Comparison of ENCODE assay signal across 19 mouse cellular contexts in the genomic region with DNA sequence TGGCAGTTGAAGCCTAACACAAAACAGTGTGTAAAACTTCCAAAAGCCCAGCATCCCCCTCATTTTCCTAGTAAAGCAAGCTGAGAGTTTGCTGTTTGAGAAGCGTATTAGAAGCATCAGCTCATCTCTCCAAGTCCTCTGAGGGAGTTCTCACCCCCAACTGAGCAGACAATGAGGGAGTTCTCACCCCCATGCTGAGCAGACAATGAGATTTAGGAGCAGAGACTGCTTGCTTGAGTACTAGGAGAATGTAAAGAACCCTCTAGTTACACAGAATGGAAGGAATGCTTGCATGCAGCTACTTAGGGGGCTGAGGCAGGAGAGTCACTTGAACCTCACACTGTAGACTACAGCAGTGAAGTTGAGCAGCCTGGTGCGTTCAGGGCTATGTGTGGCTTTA. TPM values are rescaled to one million over a fixed set of nuclear protein-coding genes. Genes with fewer than 3 reads are reported as not detected.
DNase-seq lines count a peak whose midpoint lies in the region; ATAC-seq lines count a peak whose summit lies in the region.
"Had no signal": no experiment of that assay in that cellular context is flagged by ENCODE, and none has a peak within 500 bp of the region (broad histone marks: within the 10 kb centered on the region; RNA-seq: fewer than 3 reads in every experiment).

No protein-coding gene starts in this region.

- peak; percentile 44 for DNase-seq in midbrain, embryonic 11.5 days (ENCODE audit: low spot score, missing footprints)
- peak; percentile 70 for DNase-seq in R1 (ENCODE audit: low read depth, low spot score)
- no peak for DNase-seq in Muller cell, postnatal 12 days (ENCODE audit: inconsistent ontology term)
- DNase-seq in urinary bladder, postnatal 25 days (ENCODE audit: low spot score), result no peak
- DNase-seq: adrenal gland, adult 2 months; adrenal gland, postnatal 10 days; adrenal gland, postnatal 25 days; cerebellum, adult 11 months; cerebellum, adult 18-20 months; cerebellum, adult 9-10 months; cerebellum, postnatal 10 days; cerebellum, postnatal 25 days; forebrain, postnatal 0 days had no signal

- 72% methylated on average over 2 of the region's 2 CpGs for WGBS in midbrain, embryonic 11.5 days
- 78% methylated on average over 2 of the region's 2 CpGs for WGBS in midbrain, embryonic 16.5 days

- no peaks in the 10 kb centered on the region for H3K27me3 ChIP-seq in midbrain, embryonic 11.5 days (ENCODE audit: control insufficient read depth, insufficient read depth, low read length)
- no peaks in the 10 kb centered on the region for H3K27me3 ChIP-seq in midbrain, embryonic 16.5 days (ENCODE audit: control insufficient read depth, insufficient read depth, low read depth, low read length)
- H3K27me3 ChIP-seq: embryonic facial prominence, embryonic 12.5 days; forebrain, embryonic 13.5 days; forebrain, embryonic 15.5 days had no signal

- no peak overlapping the region for H3K4me2 ChIP-seq in midbrain, embryonic 11.5 days
- H3K4me2 ChIP-seq in midbrain, embryonic 16.5 days (ENCODE audit: low read length), result no peak overlapping the region
- H3K4me2 ChIP-seq: embryonic facial prominence, embryonic 12.5 days; forebrain, embryonic 13.5 days; forebrain, embryonic 15.5 days had no signal

- no peak overlapping the region for H3K9ac ChIP-seq in midbrain, embryonic 11.5 days (ENCODE audit: low read length)
- no peak overlapping the region for H3K9ac ChIP-seq in midbrain, embryonic 16.5 days (ENCODE audit: low read depth, low read length)
- H3K9ac ChIP-seq: embryonic facial prominence, embryonic 12.5 days; forebrain, embryonic 13.5 days; forebrain, embryonic 15.5 days; forebrain, postnatal 0 days had no signal

- H3K4me3 ChIP-seq in midbrain, embryonic 11.5 days (ENCODE audit: low read depth, low read length), result no peak overlapping the region
- H3K4me3 ChIP-seq in midbrain, embryonic 16.5 days (ENCODE audit: low read depth, low read length), result no peak overlapping the region
- H3K4me3 ChIP-seq: embryonic facial prominence, embryonic 10.5 days; embryonic facial prominence, embryonic 12.5 days; forebrain, embryonic 13.5 days; forebrain, embryonic 15.5 days had no signal

- H3K36me3 ChIP-seq in midbrain, embryonic 11.5 days (ENCODE audit: control insufficient read depth, insufficient read depth, low read length), result no peaks in the 10 kb centered on the region
- H3K36me3 ChIP-seq in midbrain, embryonic 16.5 days (ENCODE audit: control insufficient read depth, insufficient read depth, low read length), result peaks cover 10% of the 10 kb centered on the region; the same call in 1 of the 2 replicates
- H3K36me3 ChIP-seq: embryonic facial prominence, embryonic 10.5 days; embryonic facial prominence, embryonic 12.5 days; G1E had no signal

- no peak overlapping the region for H3K27ac ChIP-seq in midbrain, embryonic 11.5 days (ENCODE audit: low read depth, low read length)
- no peak overlapping the region for H3K27ac ChIP-seq in midbrain, embryonic 16.5 days (ENCODE audit: low read length)
- H3K27ac ChIP-seq: embryonic facial prominence, embryonic 10.5 days; embryonic facial prominence, embryonic 12.5 days; forebrain, embryonic 13.5 days; forebrain, embryonic 15.5 days had no signal

- ATAC-seq in midbrain, embryonic 11.5 days (ENCODE audit: low FRiP score), result no peak
- ATAC-seq in midbrain, embryonic 16.5 days, result no peak
- ATAC-seq: forebrain, embryonic 13.5 days; forebrain, embryonic 15.5 days; forebrain, postnatal 0 days had no signal

- H3K4me1 ChIP-seq in midbrain, embryonic 11.5 days (ENCODE audit: control insufficient read depth, insufficient read depth, low read length), result no peaks in the 10 kb centered on the region
- H3K4me1 ChIP-seq in midbrain, embryonic 16.5 days (ENCODE audit: control insufficient read depth, insufficient read depth, low read length), result no peaks in the 10 kb centered on the region
- H3K4me1 ChIP-seq: embryonic facial prominence, embryonic 10.5 days; embryonic facial prominence, embryonic 12.5 days; forebrain, embryonic 13.5 days; forebrain, embryonic 15.5 days had no signal

- no peaks in the 10 kb centered on the region for H3K9me3 ChIP-seq in midbrain, embryonic 11.5 days (ENCODE audit: control insufficient read depth, low read length)
- no peaks in the 10 kb centered on the region for H3K9me3 ChIP-seq in midbrain, embryonic 16.5 days (replicated peaks; ENCODE audit: control insufficient read depth, low read length, poor library complexity, severe bottlenecking)
- H3K9me3 ChIP-seq: embryonic facial prominence, embryonic 10.5 days; embryonic facial prominence, embryonic 12.5 days; forebrain, embryonic 13.5 days; forebrain, embryonic 15.5 days had no signal

RNA-seq across cellular contexts. Expression of gene Pgap1, which starts 59.0 kb away (rescaled TPM):
- polyA plus RNA-seq in midbrain, embryonic 11.5 days (2014; fragmentation: Nextera tagmentation; extraction: Ambion mirVana), result 13.7 and 17.6 TPM in 2 replicates
- polyA plus RNA-seq in midbrain, embryonic 16.5 days (2015; fragmentation: Nextera tagmentation; extraction: Ambion mirVana), result 29.8 and 34.5 TPM in 2 replicates
- polyA plus RNA-seq: G1E had no signal

RNA-seq across cellular contexts. Expression of gene Gtf3c3, which starts 59.7 kb away (rescaled TPM):
- 34.5 and 41.3 TPM in 2 replicates for polyA plus RNA-seq in midbrain, embryonic 11.5 days (2014; fragmentation: Nextera tagmentation; extraction: Ambion mirVana)
- polyA plus RNA-seq in midbrain, embryonic 16.5 days (2015; fragmentation: Nextera tagmentation; extraction: Ambion mirVana), result 24.4 and 25.8 TPM in 2 replicates

Comparison
In these comparisons a context has a peak if more than half of its experiments do, and no peak if none do; other contexts are left out.
1. DNase-seq: peak in midbrain, embryonic 11.5 days (single experiment) and R1 (single experiment); none in Muller cell, postnatal 12 days (single experiment) and urinary bladder, postnatal 25 days (single experiment).